Mouse (Mus musculus): ENCODE data around the gene Dnmt3a. TPM values are rescaled to one million over a fixed set of nuclear protein-coding genes. Genes with fewer than 3 reads are reported as not detected.

Dnmt3a gene
- total and polyA plus RNA-seq, 3 experiments: 15.5 to 61.5 (median 23.4) TPM

DNA sequence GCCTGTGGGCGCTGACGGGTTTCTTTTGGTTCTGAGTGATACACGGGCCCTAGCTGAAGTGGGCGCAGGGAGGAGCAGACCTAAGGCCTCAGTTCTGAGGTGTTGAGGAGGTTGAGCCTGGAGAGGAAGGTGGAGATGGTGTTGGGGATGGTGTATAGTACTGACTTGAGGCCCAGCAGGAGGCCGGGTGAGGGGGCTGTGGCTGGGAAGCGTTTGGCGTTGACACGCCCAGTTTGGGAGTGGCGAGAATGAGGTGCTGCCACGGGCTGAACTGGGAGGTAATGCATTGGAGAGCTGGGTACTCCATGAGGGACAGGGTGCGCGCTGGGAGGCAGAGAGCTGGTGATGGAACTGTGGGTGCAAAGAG lies 19.9 kb downstream of the Dnmt3a start:
- TF ChIP-seq KAT2A (IDR thresholded peaks at IDR 0.05; ENCODE audit: insufficient replicate concordance, low read length) (no peak), NELFE (IDR thresholded peaks at IDR 0.05; ENCODE audit: low read depth, low read length) (no peak), MAZ (IDR thresholded peaks at IDR 0.05; ENCODE audit: low read depth, low read length) (no peak), ZNF384 (IDR thresholded peaks at IDR 0.05; ENCODE audit: low read depth, low read length) (no peak), IRF4 (IDR thresholded peaks at IDR 0.05; ENCODE audit: low read depth, low read length) (no peak), RCOR1 (conservative IDR thresholded peaks at IDR 0.05; ENCODE audit: low read depth, low read length) (no peak), TBP (conservative IDR thresholded peaks at IDR 0.05; ENCODE audit: low read depth, low read length) (no peak)
- dilution Hi-C loops (cut with MboI; ENCODE audit: extremely low pct_ligation_motif_present, extremely low pct_unique_long_range_greater_than_20kb, low sequenced_read_pairs): no loop called here
- H3K4me3 ChIP-seq (replicated peaks in 1 of 3; ENCODE audit: low read depth in 2 of 3, low read length in 2 of 3, poor library complexity in 1 of 3): no peak overlapping the region
- H3K9ac ChIP-seq (ENCODE audit: insufficient read depth, low read depth): no peak overlapping the region
- no peak overlapping the region for H3K27ac ChIP-seq (ENCODE audit: insufficient read depth, low read depth)
- H3K9me3 ChIP-seq (replicated peaks; ENCODE audit: low read length): no peaks in the 10 kb centered on the region
- peaks cover 18 to 73% of the 10 kb centered on the region in 2 experiments for H3K4me1 ChIP-seq (ENCODE audit: control insufficient read depth in 1 of 2, insufficient read depth in 2 of 2)
- no peak for DNase-seq (ENCODE audit: extremely low read depth)
- no peak overlapping the region for H3K4me2 ChIP-seq (ENCODE audit: insufficient read depth, low read depth, poor library complexity, severe bottlenecking)
- H3K79me2 ChIP-seq (replicated peaks; ENCODE audit: control insufficient read depth, extremely low read depth, insufficient read depth, poor library complexity, severe bottlenecking): peaks cover 3% of the 10 kb centered on the region
- H3K36me3 ChIP-seq (replicated peaks in 1 of 2; ENCODE audit: control insufficient read depth in 1 of 2, insufficient read depth in 1 of 2, low read length in 1 of 2): peaks cover 0 to 19% of the 10 kb centered on the region in 2 experiments
- no peaks in the 10 kb centered on the region for H3K27me3 ChIP-seq (replicated peaks)
- in situ Hi-C loops (cut with MboI; ENCODE audit: low pct_ligation_motif_present, low pct_unique_long_range_greater_than_20kb, low sequenced_read_pairs): loop anchor here (25.0 kb wide), 1 partner anchor 163 kb away; no protein-coding TSS in a partner anchor

DNA sequence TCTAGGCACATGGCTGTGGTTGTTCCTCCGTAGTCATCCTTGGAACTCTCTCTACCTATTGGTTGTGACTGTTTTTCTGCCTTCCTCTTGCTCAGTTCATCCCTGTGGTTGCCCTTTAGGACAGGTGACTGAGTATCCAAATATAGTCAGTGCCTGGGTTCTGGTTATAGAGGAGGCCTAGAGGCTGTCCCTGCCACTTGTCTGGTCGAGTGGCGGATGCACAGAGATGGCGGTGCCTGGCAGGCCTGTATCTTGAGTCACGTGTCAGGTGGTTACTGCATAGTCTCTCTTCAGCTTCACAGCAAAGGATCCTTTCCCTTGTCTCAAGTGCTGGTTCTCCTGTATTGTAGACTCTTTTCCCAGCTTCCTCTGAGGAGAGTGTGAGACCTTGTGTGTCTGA lies 22.0 kb downstream of the Dnmt3a start:
- H3K4me3 ChIP-seq (replicated peaks in 1 of 3; ENCODE audit: low read depth in 2 of 3, low read length in 2 of 3, poor library complexity in 1 of 3): no peak overlapping the region
- no peak overlapping the region for H3K4me2 ChIP-seq (ENCODE audit: insufficient read depth, low read depth, poor library complexity, severe bottlenecking)
- H3K9me3 ChIP-seq (replicated peaks; ENCODE audit: low read length): no peaks in the 10 kb centered on the region
- no peak overlapping the region for H3K27ac ChIP-seq (ENCODE audit: insufficient read depth, low read depth)
- in situ Hi-C loops (cut with MboI; ENCODE audit: low pct_ligation_motif_present, low pct_unique_long_range_greater_than_20kb, low sequenced_read_pairs) (loop anchor here (25.0 kb wide), 1 partner anchor 165 kb away; no protein-coding TSS in a partner anchor), dilution Hi-C loops (cut with MboI; ENCODE audit: extremely low pct_ligation_motif_present, extremely low pct_unique_long_range_greater_than_20kb, low sequenced_read_pairs) (no loop called here)
- DNase-seq (ENCODE audit: extremely low read depth): no peak
- H3K9ac ChIP-seq (ENCODE audit: insufficient read depth, low read depth): no peak overlapping the region
- H3K27me3 ChIP-seq (replicated peaks): no peaks in the 10 kb centered on the region
- peaks cover 3% of the 10 kb centered on the region for H3K79me2 ChIP-seq (replicated peaks; ENCODE audit: control insufficient read depth, extremely low read depth, insufficient read depth, poor library complexity, severe bottlenecking)
- H3K4me1 ChIP-seq (ENCODE audit: control insufficient read depth in 1 of 2, insufficient read depth in 2 of 2): peaks cover 22 to 74% of the 10 kb centered on the region in 2 experiments
- no peak for TF ChIP-seq JUN (IDR thresholded peaks at IDR 0.05; ENCODE audit: insufficient read depth, low read depth, low read length)
- TF ChIP-seq SIN3A (IDR thresholded peaks at IDR 0.05; ENCODE audit: low read length): no peak
- no peak for TF ChIP-seq IRF4 (IDR thresholded peaks at IDR 0.05; ENCODE audit: low read depth, low read length)
- no peak for TF ChIP-seq JUND (conservative IDR thresholded peaks at IDR 0.05; ENCODE audit: low read depth, low read length)
- no peak for TF ChIP-seq MAX (IDR thresholded peaks at IDR 0.05; ENCODE audit: low read length)
- no peak for TF ChIP-seq BHLHE40 (IDR thresholded peaks at IDR 0.05; ENCODE audit: low read depth, low read length)
- TF ChIP-seq EP300 (IDR thresholded peaks at IDR 0.05; ENCODE audit: low read length): no peak
- TF ChIP-seq ZMIZ1 (IDR thresholded peaks at IDR 0.05; ENCODE audit: low read depth, low read length): no peak
- no peak for TF ChIP-seq MEF2A (IDR thresholded peaks at IDR 0.05; ENCODE audit: borderline replicate concordance, low read depth, low read length)
- TF ChIP-seq USF1 (IDR thresholded peaks at IDR 0.05; ENCODE audit: low read depth, low read length): no peak
- TF ChIP-seq CTCF (conservative IDR thresholded peaks at IDR 0.05 in 1 of 2, IDR thresholded peaks at IDR 0.05 in 1 of 2; ENCODE audit: low read depth in 2 of 2, low read length in 2 of 2): no peak
- peaks cover 0 to 15% of the 10 kb centered on the region in 2 experiments for H3K36me3 ChIP-seq (replicated peaks in 1 of 2; ENCODE audit: control insufficient read depth in 1 of 2, insufficient read depth in 1 of 2, low read length in 1 of 2)

Measured in CH12.LX (cell line).